Mouse (Mus musculus) hindbrain, embryonic 11.5 days (tissue): ENCODE data around the gene Atp1b2. TPM values are rescaled to one million over a fixed set of nuclear protein-coding genes. Genes with fewer than 3 reads are reported as not detected.

ENCODE experiments used
- ATAC-seq: fragments of 200-750 bp; cut with Nextera tagmentation; 2 replicates; pipeline ENCODE4 v1.8.0; 2017; ENCODE audit warnings: mild to moderate bottlenecking, moderate TSS enrichment, moderate library complexity; ENCODE audit not compliant: low FRiP score
- DNase-seq: peaks from one replicate; pipeline ENCODE4 v3.0.0-alpha.2; 2015; ENCODE audit warnings: low spot score
- H3K27ac ChIP-seq: fragments of 300-500 bp; sonication (generic); 2 replicates; pipeline ENCODE4 v1.5.1; 2014; ENCODE audit warnings: mild to moderate bottlenecking, low read depth, low read length
- H3K27me3 ChIP-seq: fragments of 300-500 bp; sonication (generic); 2 replicates; pipeline ENCODE4 v1.6.1; 2014; ENCODE audit warnings: mild to moderate bottlenecking, low read length, moderate library complexity, mixed read lengths; ENCODE audit not compliant: control insufficient read depth, insufficient read depth
- H3K36me3 ChIP-seq: fragments of 300-500 bp; sonication (generic); 2 replicates; pipeline ENCODE4 v1.6.1; 2014; ENCODE audit warnings: mild to moderate bottlenecking, low read length, moderate library complexity, mixed read lengths; ENCODE audit not compliant: control insufficient read depth, insufficient read depth
- H3K4me1 ChIP-seq: fragments of 300-500 bp; sonication (generic); replicated peaks from 2 replicates; pipeline ENCODE4 v1.6.1; 2014; ENCODE audit warnings: low read length, mixed read lengths; ENCODE audit not compliant: control insufficient read depth, insufficient read depth
- H3K4me2 ChIP-seq: fragments of 300-500 bp; sonication (generic); replicated peaks from 2 replicates; pipeline ENCODE4 v1.6.1; 2014; ENCODE audit warnings: mild to moderate bottlenecking, low read depth, low read length
- H3K4me3 ChIP-seq: fragments of 300-500 bp; sonication (generic); 2 replicates; pipeline ENCODE4 v1.5.1; 2014; ENCODE audit warnings: low read depth, low read length
- H3K9ac ChIP-seq: fragments of 300-500 bp; sonication (generic); 2 replicates; pipeline ENCODE4 v1.6.1; 2014; ENCODE audit warnings: low read depth, low read length
- H3K9me3 ChIP-seq: fragments of 300-500 bp; sonication (generic); 2 replicates; pipeline ENCODE4 v1.6.1; 2016; ENCODE audit warnings: low read length; ENCODE audit not compliant: control insufficient read depth
- WGBS: fragments of 180-500 bp; shearing (Covaris S2); extraction: QIAGEN DNeasy Blood & Tissue Kit; methylation state at CpG from one replicate; pipeline ENCODE4 v1.1.7; 2014; 5-methylcytosine and 5-hydroxymethylcytosine counted together
- microRNA counts: library from miRNA; unstranded; fragments of <30 nt; microRNA quantifications from one replicate; lab custom pipeline; 2015
- polyA plus RNA-seq: library from polyadenylated mRNA; unstranded; fragments of >200 nt; fragmentation: Nextera tagmentation; extraction: Ambion mirVana; gene quantifications from 2 replicates; pipeline ENCODE4 v1.2.1, GENCODE M21; 2014

The Atp1b2 gene
- polyA plus RNA-seq, 1 experiment from 2014 or later: 11.7 TPM

DNA sequence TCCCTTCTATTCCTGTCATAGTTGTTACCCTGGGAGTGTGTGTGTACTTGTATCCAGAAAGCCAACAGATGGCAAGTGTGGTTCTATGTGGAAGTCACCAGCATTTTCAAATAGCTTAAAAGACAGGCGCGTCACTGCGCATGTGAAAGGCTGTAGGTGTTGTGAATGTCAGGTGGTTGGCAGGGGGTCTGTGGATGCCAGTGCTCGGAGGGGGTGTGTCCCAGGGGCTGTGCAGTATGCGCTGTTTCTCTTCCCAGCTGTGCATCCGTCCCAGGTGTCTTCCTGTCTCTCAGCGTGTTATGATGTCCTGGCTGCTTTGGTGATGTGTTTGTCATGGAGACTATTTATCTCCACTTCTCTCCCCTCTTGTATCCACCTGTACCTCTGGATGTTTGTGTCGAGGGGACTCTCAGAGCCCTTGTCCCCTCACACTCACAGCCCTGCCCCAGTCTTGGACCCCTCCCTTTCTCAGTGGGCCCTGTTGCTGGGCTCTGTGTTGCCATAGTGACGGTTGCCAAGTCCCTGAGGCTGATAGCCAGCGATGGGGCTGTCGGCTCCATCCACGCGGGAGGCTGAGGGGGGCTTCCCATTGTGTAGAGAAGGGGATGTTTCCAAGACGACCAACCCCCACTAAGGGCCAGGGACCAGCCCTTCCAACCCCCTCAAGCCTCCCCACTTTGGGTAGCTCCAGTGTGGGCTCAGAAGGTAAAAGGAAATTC lies 53.0 kb downstream of the Atp1b2 start:
- H3K4me3 ChIP-seq: no peak overlapping the region
- H3K27me3 ChIP-seq: no peaks in the 10 kb centered on the region
- DNase-seq (peak; percentile 90), ATAC-seq (peak; percentile 87)
- peak overlapping the region; percentile 37 for H3K4me2 ChIP-seq
- 0 out of 2 replicates have a peak, but pooled peaks cover 4% of the 10 kb centered on the region for H3K36me3 ChIP-seq
- 9% methylated on average over 14 of the region's 14 CpGs for WGBS
- H3K9ac ChIP-seq: peak overlapping the region; percentile 38; the same call in 1 of the 2 replicates
- H3K27ac ChIP-seq: peak overlapping the region; percentile 89
- peaks cover 30% of the 10 kb centered on the region for H3K4me1 ChIP-seq
- no peaks in the 10 kb centered on the region for H3K9me3 ChIP-seq

DNA sequence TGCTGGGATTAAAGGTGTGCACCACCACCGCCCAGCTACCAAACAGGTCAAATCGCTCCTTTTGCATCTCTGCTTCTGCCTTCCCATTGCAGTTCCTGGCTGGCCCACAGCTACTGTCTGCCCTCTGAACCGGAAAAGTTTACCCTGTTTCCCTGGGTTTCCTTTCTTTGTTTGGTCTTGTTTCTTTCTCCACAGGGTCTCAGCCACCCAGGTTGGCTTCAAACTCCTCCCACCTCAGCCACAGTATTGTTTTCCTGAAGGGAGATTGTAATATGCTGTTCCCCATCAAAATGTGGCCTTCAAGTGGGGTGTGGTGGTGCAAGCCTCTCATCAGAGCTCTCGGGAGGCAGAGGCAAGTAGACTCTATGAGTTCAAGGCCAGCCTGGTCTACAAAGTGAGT lies 54.4 kb downstream of the Atp1b2 start:
- 0 out of 2 replicates have a peak, but pooled peaks cover 4% of the 10 kb centered on the region for H3K36me3 ChIP-seq
- H3K4me3 ChIP-seq: no peak overlapping the region
- H3K4me1 ChIP-seq: peaks cover 26% of the 10 kb centered on the region
- H3K27ac ChIP-seq: no peak overlapping the region
- WGBS: 49% methylated on average over 4 of the region's 4 CpGs
- no peaks in the 10 kb centered on the region for H3K9me3 ChIP-seq
- DNase-seq: no peak
- H3K27me3 ChIP-seq: no peaks in the 10 kb centered on the region
- ATAC-seq: no peak
- H3K9ac ChIP-seq: no peak overlapping the region
- H3K4me2 ChIP-seq: no peak overlapping the region

MicroRNAs within 50 kb of the gene (microRNA counts, 519-probe panel; counts per million panel counts)
- 3,437 counts per million, percentile 22 among the panel's probes with 10 or more counts for microRNA mmu-miR-467f (lab: Ali Mortazavi, UCI)

Other genes with a start within 250 kb of the Atp1b2 start
- gene Chd3, start 236.5 kb downstream of the Atp1b2 start, polyA plus RNA-seq: 44.3 and 57.1 TPM in 2 replicates
- 120 and 124 TPM in 2 replicates for gene Naa38, start 210.5 kb downstream of the Atp1b2 start, polyA plus RNA-seq
- gene Cyb5d1, start 210.3 kb downstream of the Atp1b2 start, polyA plus RNA-seq: 32.7 and 45.2 TPM in 2 replicates
- gene Tmem88, start 207.7 kb downstream of the Atp1b2 start, polyA plus RNA-seq: 15.7 and 17.1 TPM in 2 replicates
- gene Kdm6b, start 192.3 kb downstream of the Atp1b2 start, polyA plus RNA-seq: 33.7 and 40.9 TPM in 2 replicates
- gene Dnah2, start 56.8 kb downstream of the Atp1b2 start, polyA plus RNA-seq: 0.68 and 1.6 TPM in 2 replicates
- gene Efnb3, start 45.7 kb downstream of the Atp1b2 start, polyA plus RNA-seq: 12.2 and 15.5 TPM in 2 replicates
- 36.6 and 37.8 TPM in 2 replicates for gene Wrap53, start 25.7 kb downstream of the Atp1b2 start, polyA plus RNA-seq
- gene Trp53, start 25.6 kb downstream of the Atp1b2 start, polyA plus RNA-seq: 156 and 159 TPM in 2 replicates
- gene Shbg, start 12.0 kb upstream of the Atp1b2 start, polyA plus RNA-seq: 0.17 TPM in 1 of 2 replicates, not detected in the other
- gene Sat2, start 16.1 kb upstream of the Atp1b2 start, polyA plus RNA-seq: 15.0 and 20.6 TPM in 2 replicates
- 30.1 and 31.3 TPM in 2 replicates for gene Fxr2, start 27.0 kb upstream of the Atp1b2 start, polyA plus RNA-seq
- gene Sox15, start 49.4 kb upstream of the Atp1b2 start, polyA plus RNA-seq: not detected in 2 replicates
- 28.0 and 45.3 TPM in 2 replicates for gene Mpdu1, start 56.7 kb upstream of the Atp1b2 start, polyA plus RNA-seq
- 8.2 and 8.7 TPM in 2 replicates for gene Cd68, start 60.2 kb upstream of the Atp1b2 start, polyA plus RNA-seq
- gene Eif4a1, start 66.5 kb upstream of the Atp1b2 start, polyA plus RNA-seq: 891 and 905 TPM in 2 replicates
- gene Senp3, start 76.1 kb upstream of the Atp1b2 start, polyA plus RNA-seq: 85.8 and 101 TPM in 2 replicates
- gene Tnfsf13, start 79.8 kb upstream of the Atp1b2 start, polyA plus RNA-seq: not detected in 2 replicates
- gene Tnfsf12, start 89.9 kb upstream of the Atp1b2 start, polyA plus RNA-seq: 2.2 and 4.0 TPM in 2 replicates
- 0.61 and 1.1 TPM in 2 replicates for gene Tnfsfm13, start 90.2 kb upstream of the Atp1b2 start, polyA plus RNA-seq
- 46.5 and 50.1 TPM in 2 replicates for gene Polr2a, start 152.7 kb upstream of the Atp1b2 start, polyA plus RNA-seq
- 0.57 and 1.1 TPM in 2 replicates for gene Slc35g3, start 156.0 kb upstream of the Atp1b2 start, polyA plus RNA-seq
- 1.3 and 1.7 TPM in 2 replicates for gene Zbtb4, start 160.0 kb upstream of the Atp1b2 start, polyA plus RNA-seq
- gene Chrnb1, start 190.0 kb upstream of the Atp1b2 start, polyA plus RNA-seq: 1.2 and 1.5 TPM in 2 replicates
- 2.2 and 2.8 TPM in 2 replicates for gene Fgf11, start 195.9 kb upstream of the Atp1b2 start, polyA plus RNA-seq
- gene Tmem102, start 199.7 kb upstream of the Atp1b2 start, polyA plus RNA-seq: 0.83 and 0.93 TPM in 2 replicates
- not detected in 2 replicates for gene Gm39566, start 209.4 kb upstream of the Atp1b2 start, polyA plus RNA-seq
- not detected in 2 replicates for gene Spem2, start 212.5 kb upstream of the Atp1b2 start, polyA plus RNA-seq
- gene Spem1, start 216.2 kb upstream of the Atp1b2 start, polyA plus RNA-seq: 0.17 and 0.38 TPM in 2 replicates
- gene Nlgn2, start 231.8 kb upstream of the Atp1b2 start, polyA plus RNA-seq: 11.5 and 16.1 TPM in 2 replicates
- 268 and 276 TPM in 2 replicates for gene Tmem256, start 232.6 kb upstream of the Atp1b2 start, polyA plus RNA-seq
- gene Plscr3, start 240.4 kb upstream of the Atp1b2 start, polyA plus RNA-seq: 62.2 and 62.6 TPM in 2 replicates